Mouse (Mus musculus): ENCODE measurements around the gene Ammecr1.
A peak's percentile ranks its signal among the peaks of the same experiment; 100 is the strongest.

Gene Ammecr1

GRCm38 (mm10) chrX:142828184-142828908 is 138.2 kb downstream of the Ammecr1 start:
- DNase-seq = no peak

DNA sequence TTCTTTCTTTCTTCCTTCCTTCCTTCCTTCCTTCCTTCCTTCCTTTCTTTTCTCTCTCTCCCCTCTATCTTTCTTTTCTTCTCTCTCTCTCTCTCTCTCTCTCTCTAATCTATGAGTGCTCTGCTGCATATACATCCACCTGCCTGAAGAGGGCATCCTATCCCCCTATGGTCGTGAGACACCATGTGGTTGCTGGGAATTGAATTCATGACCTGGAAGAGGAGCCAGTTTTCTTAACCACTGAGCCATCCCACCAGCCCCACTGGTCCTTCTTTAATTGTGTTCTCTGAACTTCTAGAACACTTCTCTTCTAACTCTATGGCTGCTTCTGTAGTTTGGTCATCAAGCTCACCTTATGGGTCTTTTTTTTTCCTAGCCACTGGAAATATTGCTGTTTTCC is 138.9 kb downstream of the Ammecr1 start:
- no peak for DNase-seq

GRCm38 (mm10) chrX:142825309-142825708 is 141.2 kb downstream of the Ammecr1 start:
- DNase-seq = no peak

DNA sequence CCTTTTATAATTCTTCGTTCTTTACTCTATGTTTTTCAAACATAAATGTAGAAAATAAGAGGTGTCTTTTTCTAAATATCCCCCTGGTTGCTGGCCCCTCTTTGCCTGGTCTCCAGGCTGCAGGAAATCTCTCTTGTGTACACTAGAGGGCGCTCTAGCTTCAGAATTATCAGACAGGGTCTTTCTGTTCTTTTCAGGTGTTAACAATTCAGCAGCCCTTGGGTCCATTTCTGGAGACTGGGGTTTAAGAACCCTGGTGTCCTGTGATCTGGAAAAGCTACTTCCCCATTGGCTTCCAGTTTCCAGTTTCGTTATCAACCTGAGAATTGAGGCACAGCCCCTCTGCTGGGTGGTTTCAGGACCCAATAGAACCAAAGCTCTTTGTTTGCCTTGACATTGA is 144.7 kb downstream of the Ammecr1 start:
- DNase-seq = no peak

DNA sequence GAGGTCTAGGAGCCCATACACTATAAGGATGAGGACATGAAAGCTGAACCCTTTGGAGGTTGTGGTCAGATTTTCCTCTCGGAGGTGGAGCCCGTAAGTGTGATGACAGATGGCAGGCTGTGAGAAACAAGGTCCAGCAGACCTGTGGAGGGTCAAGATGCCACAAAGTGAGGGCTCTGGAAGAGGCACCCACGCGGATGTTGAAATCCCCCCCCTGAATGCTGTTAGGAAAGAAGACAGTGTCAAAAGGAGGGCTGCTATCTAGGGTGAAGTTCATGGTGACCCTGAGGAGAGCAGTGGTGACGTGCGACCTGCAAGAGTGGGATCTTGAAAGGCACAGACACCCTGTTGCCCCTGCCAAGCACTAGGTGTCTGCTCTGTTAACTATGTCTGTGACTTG is 145.3 kb downstream of the Ammecr1 start:
- DNase-seq = no peak

DNA sequence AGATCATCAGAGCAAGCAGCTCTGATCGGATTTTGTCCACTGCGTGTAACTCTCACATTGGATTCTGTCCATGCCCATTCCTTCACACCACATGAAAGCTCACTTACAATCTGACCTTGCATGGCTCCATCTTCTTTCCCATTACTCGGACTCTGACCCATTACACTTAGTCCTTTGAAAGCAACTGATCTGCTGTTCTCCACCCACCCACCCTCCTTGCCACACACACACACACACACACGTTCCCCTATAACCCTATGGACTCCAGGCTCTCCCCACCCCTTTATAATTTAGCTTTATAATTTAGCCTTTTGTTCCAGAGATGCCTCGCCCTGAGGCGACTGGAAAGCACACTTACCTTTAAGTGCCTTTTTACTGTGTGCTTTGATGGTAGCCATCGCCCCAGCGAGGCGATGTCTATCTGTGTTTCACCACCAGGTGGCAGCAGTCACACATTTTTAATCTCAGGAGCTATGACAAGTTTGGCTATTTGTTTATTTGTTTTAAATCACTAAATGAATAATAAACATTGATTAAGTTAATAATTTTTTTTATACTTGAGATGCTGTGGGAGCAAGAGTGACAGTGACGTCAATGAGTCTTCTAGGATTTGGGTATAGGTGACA is 148.4 kb downstream of the Ammecr1 start:
- DNase-seq = peak in 1 of 2 experiments; percentile 49

GRCm38 (mm10) chrX:142813146-142813545 is 153.4 kb downstream of the Ammecr1 start:
- DNase-seq = peak in 1 of 2 experiments; percentile 49

DNA sequence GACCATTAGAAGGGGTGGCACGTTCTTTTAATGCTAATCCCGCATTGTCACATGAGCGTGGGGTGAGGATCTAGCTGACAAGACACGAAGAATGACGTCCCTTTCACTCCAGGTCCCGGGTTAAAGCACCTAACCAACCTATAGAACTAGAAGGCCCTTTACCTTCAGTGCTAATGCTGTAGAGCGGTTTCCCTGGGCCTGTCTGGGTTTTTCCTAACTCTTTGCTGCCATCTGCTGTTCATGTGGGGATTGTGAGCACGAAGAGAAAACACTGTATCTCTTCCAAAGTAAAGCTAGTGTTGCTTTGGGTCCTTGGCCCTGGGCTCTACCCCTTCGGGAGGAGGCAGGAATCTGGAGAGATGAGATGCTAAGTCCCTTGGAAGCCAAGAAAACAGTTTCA is 158.1 kb downstream of the Ammecr1 start:
- peak in 1 of 2 experiments; percentile 60 for DNase-seq

DNA sequence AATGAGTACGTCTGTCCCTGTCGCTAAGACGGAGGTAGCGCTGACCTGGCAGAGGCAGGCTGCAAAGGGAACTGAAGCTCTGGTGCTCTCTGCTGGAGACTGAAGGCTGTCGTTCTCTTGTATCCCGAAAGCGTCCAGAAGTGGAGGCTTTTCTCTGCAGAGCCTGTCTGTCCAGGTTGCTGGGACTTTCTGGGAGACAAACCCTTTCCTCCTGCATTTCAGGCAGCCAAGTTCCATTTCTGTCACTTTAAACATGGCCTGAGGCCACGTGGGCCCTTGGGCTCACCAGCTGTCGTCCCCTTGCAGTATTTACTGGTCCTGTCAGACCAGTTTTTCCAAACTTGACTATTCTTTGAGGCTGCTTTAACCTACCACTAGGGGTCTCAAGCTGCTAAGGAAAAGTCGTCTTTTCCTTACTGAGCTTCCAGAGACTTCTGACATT is 159.9 kb downstream of the Ammecr1 start:
- DNase-seq = peak; percentile 43 to 72

- DNase-seq = peak in 1 of 2 experiments; percentile 23
Measured at GRCm38 (mm10) chrX:142806126-142806525, 160.4 kb downstream of the Ammecr1 start.

DNA sequence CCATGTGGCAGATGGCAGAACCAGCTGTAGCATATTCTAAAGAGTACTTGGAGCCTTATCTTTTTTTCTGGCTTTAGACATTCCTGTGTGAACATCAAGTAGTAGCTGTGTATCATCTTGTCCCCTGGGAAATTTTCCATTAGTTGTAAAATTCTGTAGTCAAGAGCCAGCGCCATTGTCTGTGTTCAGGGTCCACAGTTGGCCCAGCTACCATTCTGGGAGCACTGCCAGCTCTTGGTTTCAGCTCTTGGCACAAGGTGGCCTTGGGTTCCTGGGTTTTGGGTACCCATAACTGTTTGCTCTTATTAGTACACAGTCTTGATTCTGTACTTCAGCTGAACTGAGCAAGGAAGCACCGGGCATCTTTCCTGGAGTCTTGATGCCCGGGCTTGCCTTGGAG is 161.9 kb downstream of the Ammecr1 start:
- DNase-seq = peak in 1 of 2 experiments; percentile 22
